In genomic region chr11:77800491-77800868, GRCm38 (mm10) we compare ENCODE assay signal across 8 mouse cellular contexts. TPM values are rescaled to one million over a fixed set of nuclear protein-coding genes. Genes with fewer than 3 reads are reported as not detected.
A peak's percentile ranks its signal among the peaks of the same experiment; 100 is the strongest.
DNase-seq lines count a peak whose midpoint lies in the region; ATAC-seq and TF ChIP-seq lines count a peak whose summit lies in the region.

No protein-coding gene starts in this region.

- peak overlapping the region; percentile 69 for H3K27ac ChIP-seq in kidney, postnatal 0 days
- peak overlapping the region; percentile 75 for H3K27ac ChIP-seq in brown adipose tissue, adult 24 weeks (replicated peaks; ENCODE audit: low read depth, low read length)
- H3K27ac ChIP-seq in limb, embryonic 15.5 days = peak overlapping the region; percentile 76

- H3K36me3 ChIP-seq in kidney, postnatal 0 days (ENCODE audit: insufficient read depth, low read length) = 0 out of 2 replicates have a peak, but pooled peaks cover 2% of the 10 kb centered on the region
- no peaks in the 10 kb centered on the region for H3K36me3 ChIP-seq in limb, embryonic 15.5 days

- DNase-seq in frontal cortex, postnatal 36 days (ENCODE audit: low spot score in 2 of 2) = peak; percentile 50 to 52
- no peak for DNase-seq in frontal cortex, postnatal 10 days (ENCODE audit: low spot score in 2 of 2)
- no peak for DNase-seq in kidney, postnatal 0 days (ENCODE audit: low spot score)
- DNase-seq in kidney, adult 18-20 months = no peak
- no peak for DNase-seq in left cerebral cortex, adult 11 months (ENCODE audit: low spot score)

- H3K4me1 ChIP-seq in kidney, postnatal 0 days (replicated peaks; ENCODE audit: insufficient read depth, low read length) = peaks cover 18% of the 10 kb centered on the region
- peaks cover 30% of the 10 kb centered on the region for H3K4me1 ChIP-seq in brown adipose tissue, adult 24 weeks (ENCODE audit: control insufficient read depth, insufficient read depth, insufficient read length, low read length)
- peaks cover 16% of the 10 kb centered on the region for H3K4me1 ChIP-seq in limb, embryonic 15.5 days

- 56% methylated on average over 9 of the region's 9 CpGs for WGBS in kidney, postnatal 0 days
- WGBS in limb, embryonic 15.5 days = 63% methylated on average over 9 of the region's 9 CpGs

- no peak for ATAC-seq in kidney, postnatal 0 days (replicated peaks; ENCODE audit: low FRiP score, low read depth)
- ATAC-seq in limb, embryonic 15.5 days (ENCODE audit: insufficient number of reproducible peaks, low FRiP score, low TSS enrichment, low read depth) = no peak
- no peak for ATAC-seq in monocyte, adult 5-6 weeks (replicated peaks; ENCODE audit: insufficient number of reproducible peaks, low FRiP score, low TSS enrichment, poor library complexity, severe bottlenecking)

- peak overlapping the region; percentile 39 for H3K4me2 ChIP-seq in kidney, postnatal 0 days (ENCODE audit: low read length)
- H3K4me2 ChIP-seq in limb, embryonic 15.5 days = no peak overlapping the region

- no peaks in the 10 kb centered on the region for H3K27me3 ChIP-seq in kidney, postnatal 0 days (ENCODE audit: insufficient read depth, low read length)
- no peaks in the 10 kb centered on the region for H3K27me3 ChIP-seq in limb, embryonic 15.5 days

- no peak for TF ChIP-seq CTCF in kidney, postnatal 0 days (IDR thresholded peaks at IDR 0.05; ENCODE audit: low read depth)

- no peaks in the 10 kb centered on the region for H3K9me3 ChIP-seq in kidney, postnatal 0 days (replicated peaks; ENCODE audit: low read length)
- no peaks in the 10 kb centered on the region for H3K9me3 ChIP-seq in limb, embryonic 15.5 days

- H3K4me3 ChIP-seq in kidney, postnatal 0 days (replicated peaks; ENCODE audit: low read depth, low read length) = no peak overlapping the region
- peak overlapping the region; percentile 46 for H3K4me3 ChIP-seq in brown adipose tissue, adult 24 weeks (ENCODE audit: insufficient read depth, low read depth, low read length)
- H3K4me3 ChIP-seq in limb, embryonic 15.5 days = no peak overlapping the region

- H3K9ac ChIP-seq in kidney, postnatal 0 days (ENCODE audit: low read depth, low read length) = 0 out of 2 replicates have a peak overlapping the region, but pooled peaks have one; percentile 28
- no peak overlapping the region for H3K9ac ChIP-seq in limb, embryonic 15.5 days

RNA-seq across cellular contexts. Expression of gene Gm10277, which starts 12.9 kb away (rescaled TPM):
- polyA plus RNA-seq in kidney, postnatal 0 days (2015; fragmentation: Nextera tagmentation; extraction: Ambion mirVana) = 0.34 and 0.40 TPM in 2 replicates
- polyA plus RNA-seq in brown adipose tissue, adult 24 weeks (2012; ENCODE audit: insufficient read depth, insufficient read length, missing spikeins) = not detected in 2 replicates
- 0.90 and 0.92 TPM in 2 replicates for polyA plus RNA-seq in limb, embryonic 15.5 days (2015; fragmentation: Nextera tagmentation; extraction: Ambion mirVana)
- total RNA-seq in monocyte, adult 5-6 weeks (2017) = 0.68 to 1.2 TPM in 2 of 3 replicates, not detected in the other

RNA-seq across cellular contexts. Expression of gene Myo18a, which starts 37.4 kb away (rescaled TPM):
- polyA plus RNA-seq in kidney, postnatal 0 days (2015; fragmentation: Nextera tagmentation; extraction: Ambion mirVana) = 26.5 and 27.7 TPM in 2 replicates
- polyA plus RNA-seq in brown adipose tissue, adult 24 weeks (2012; ENCODE audit: insufficient read depth, insufficient read length, missing spikeins) = 17.4 and 18.2 TPM in 2 replicates
- 71.9 and 73.2 TPM in 2 replicates for polyA plus RNA-seq in limb, embryonic 15.5 days (2015; fragmentation: Nextera tagmentation; extraction: Ambion mirVana)
- 142 to 166 TPM (median 145 TPM) in 3 replicates for total RNA-seq in monocyte, adult 5-6 weeks (2017)

Comparison
In these comparisons a context has a peak if more than half of its experiments do, and no peak if none do; other contexts are left out.
1. DNase-seq: peak in frontal cortex, postnatal 36 days (2 of 2); none in frontal cortex, postnatal 10 days (0 of 2), kidney, postnatal 0 days (single experiment), kidney, adult 18-20 months (single experiment) and left cerebral cortex, adult 11 months (single experiment).
2. Peak in every context shown above with its lines, with median percentiles within 50 percentile points of each other: H3K27ac ChIP-seq.